Mouse (Mus musculus): Measurements from ENCODE around the gene Zxdc.

The Zxdc gene

DNA sequence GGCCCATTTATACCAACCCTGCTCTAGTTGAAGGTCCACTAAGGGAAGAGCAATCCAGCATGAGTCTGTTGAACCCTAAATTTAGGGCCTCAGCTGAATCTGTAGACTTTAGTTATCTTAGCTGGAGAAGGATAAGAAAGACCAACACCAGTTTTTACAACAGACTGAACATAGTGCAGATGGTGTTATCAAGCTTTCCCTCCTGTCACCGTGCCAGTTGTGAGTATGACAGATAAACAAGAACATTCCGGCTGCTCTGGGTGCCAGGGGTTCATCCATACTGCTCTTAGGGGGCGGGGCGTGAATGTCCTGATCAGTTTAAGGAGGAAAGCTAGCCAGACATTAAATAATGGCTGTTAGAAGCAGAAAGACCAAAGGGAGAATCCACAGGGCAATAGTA, 5.4 kb downstream of the Zxdc start:
- DNase-seq (ENCODE audit: low spot score in 2 of 2) = no peak

DNA sequence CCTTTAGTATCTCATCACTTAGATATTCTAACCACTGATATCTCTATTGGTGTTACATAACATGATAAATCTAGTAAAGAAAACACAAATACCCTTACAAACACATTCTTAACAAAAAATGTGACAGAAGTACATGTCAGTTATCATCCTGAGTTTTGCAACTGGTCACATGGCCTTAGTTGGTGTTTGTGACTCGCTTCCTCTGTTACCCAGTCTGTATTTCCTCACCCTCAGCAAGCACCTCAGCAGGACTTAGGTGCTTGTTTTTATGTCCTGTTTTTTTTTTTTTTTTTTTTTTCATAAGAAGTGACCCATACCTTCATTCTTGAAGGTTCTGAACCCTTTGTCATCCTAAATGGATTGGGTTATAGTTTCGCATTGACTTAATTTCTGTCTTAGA, 8.4 kb downstream of the Zxdc start:
- no peak for DNase-seq (ENCODE audit: low spot score in 2 of 2)

GRCm38 (mm10) chr6:90381465-90381864, 12.2 kb downstream of the Zxdc start:
- DNase-seq (ENCODE audit: low spot score in 2 of 2) = no peak

DNA sequence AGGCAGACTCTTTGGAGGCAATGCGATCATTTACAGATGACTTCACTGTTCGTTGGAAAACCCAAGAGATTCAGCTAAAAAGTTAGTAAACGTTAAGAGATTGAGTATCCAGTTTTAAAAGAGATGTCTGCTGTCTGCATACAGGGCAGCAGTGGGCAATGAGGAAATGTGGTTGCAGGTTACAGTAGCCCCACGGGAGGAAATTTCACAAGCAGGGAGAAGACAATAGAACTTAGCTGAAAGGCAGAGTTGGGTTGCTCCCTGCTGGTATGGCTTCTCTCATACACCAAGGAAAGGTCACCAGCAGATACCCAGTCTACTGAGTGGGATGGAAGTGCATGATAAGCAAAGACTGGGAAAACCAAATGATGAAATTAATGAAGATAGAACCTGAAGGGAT, 21.3 kb downstream of the Zxdc start:
- DNase-seq (ENCODE audit: low spot score in 2 of 2) = no peak

- DNase-seq (ENCODE audit: low spot score in 2 of 2) = no peak
These were observed 24.7 kb downstream of the Zxdc start for GRCm38 (mm10) chr6:90393948-90394347.

GRCm38 (mm10) chr6:90395751-90396150, 26.5 kb downstream of the Zxdc start:
- no peak for DNase-seq (ENCODE audit: low spot score in 2 of 2)

- no peak for DNase-seq (ENCODE audit: low spot score in 2 of 2)
These were observed 28.0 kb downstream of the Zxdc start for GRCm38 (mm10) chr6:90397291-90397690.

- no peak for DNase-seq (ENCODE audit: low spot score in 2 of 2)
These were observed 39.3 kb downstream of the Zxdc start for GRCm38 (mm10) chr6:90408632-90409031.

- DNase-seq (ENCODE audit: low spot score in 2 of 2) = no peak
These were observed 41.7 kb downstream of the Zxdc start for GRCm38 (mm10) chr6:90410972-90411371.

DNA sequence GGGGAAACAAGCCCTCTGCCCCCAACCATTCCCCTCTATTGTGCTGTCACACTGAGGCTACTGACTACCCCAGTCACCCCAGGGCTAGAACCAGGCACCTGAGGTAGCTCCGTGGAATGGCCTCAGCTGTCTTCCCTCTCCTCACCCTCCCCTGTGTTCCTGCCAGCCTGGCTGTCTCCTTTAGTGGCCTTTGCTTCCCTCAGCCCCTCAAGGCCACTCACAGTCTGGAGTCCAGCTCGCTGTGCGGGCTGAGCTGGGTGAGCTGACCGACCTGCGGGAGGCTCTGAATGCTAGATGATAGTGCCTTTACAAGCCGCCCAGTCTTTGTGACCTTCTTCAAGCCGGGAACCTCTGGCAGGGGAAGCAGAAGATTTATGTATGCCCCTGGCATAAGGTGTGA, 42.6 kb downstream of the Zxdc start:
- DNase-seq (ENCODE audit: low spot score in 2 of 2) = no peak

DNA sequence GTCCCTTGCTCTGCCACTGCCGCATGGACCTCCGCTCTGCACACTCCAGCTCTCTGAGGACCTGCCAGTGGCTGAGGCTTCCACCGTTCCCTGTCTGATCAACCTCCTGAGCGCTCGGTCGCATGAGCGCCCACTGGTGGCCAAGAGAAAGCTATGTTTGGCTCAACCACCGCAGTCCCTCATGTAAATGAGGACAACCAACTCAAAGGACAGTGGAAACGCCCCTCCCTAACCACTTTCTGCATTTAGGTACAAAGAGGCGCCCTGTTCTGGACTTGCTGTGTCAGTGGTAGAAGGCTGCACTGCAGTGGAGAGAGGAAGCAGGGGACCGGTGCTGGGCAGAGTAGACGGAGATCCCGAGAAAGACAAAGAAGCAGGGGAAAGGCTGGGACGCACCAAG, 53.3 kb downstream of the Zxdc start:
- DNase-seq (ENCODE audit: low spot score in 2 of 2) = peak; percentile 34 to 52

DNA sequence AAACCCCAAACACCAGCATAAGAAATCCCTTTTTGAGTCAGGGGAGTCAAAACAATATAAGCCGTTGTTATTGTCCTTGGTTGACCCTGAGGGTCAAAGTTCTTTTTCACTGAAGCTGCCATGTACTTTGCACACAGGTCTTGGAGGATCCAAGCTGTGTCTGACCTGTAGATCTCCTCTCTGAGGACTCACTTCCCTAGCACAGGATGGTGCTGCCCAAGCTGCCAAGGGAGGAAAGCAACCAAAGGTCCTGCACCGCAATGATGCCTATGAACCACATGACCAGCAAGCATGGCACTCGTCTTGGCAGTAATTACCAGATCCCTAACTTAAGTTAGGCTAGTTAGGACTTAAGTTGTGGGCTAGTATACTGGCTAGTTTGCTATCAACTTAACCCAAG, 56.1 kb downstream of the Zxdc start:
- DNase-seq (ENCODE audit: low spot score in 2 of 2) = no peak

- no peak for DNase-seq (ENCODE audit: low spot score in 2 of 2)
These were observed 56.7 kb downstream of the Zxdc start for GRCm38 (mm10) chr6:90426003-90426402.

DNA sequence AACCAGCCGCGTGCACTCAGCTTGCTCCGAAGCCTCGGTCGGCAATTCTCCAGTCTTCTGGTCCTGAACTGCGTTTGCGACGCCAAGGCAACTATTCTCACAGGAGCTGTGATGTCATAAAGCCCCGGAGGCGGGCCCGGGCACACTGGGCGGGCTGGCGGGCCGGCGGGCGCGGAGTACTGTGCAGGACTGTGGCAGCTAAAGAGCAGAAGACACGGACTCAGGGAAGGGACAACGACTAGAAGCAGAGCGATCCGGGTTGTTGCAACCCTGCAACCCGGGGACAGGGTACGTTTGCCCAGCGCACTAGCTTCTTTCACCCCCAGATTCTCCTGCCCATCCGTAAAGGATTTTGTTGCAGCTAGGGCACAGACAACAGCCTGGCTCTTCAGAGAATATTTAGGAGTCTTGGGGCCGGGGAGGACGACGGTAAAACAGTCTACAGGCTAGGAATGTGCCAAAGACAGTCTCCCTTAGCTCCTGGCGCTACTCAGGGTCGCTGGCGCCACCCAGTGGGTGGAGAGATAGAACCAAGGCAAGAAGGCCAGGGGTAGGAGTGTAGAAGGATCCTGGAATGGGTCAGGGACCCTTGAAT, 59.2 kb downstream of the Zxdc start, which contains the start of gene Cfap100:
Cfap100 (minus strand) TSS at position 418 of the 595 bp plus-strand sequence.
- DNase-seq (ENCODE audit: low spot score in 2 of 2) = no peak

- no peak for DNase-seq (ENCODE audit: low spot score in 2 of 2)
These were observed 60.6 kb downstream of the Zxdc start for GRCm38 (mm10) chr6:90429911-90430310.

- no peak for DNase-seq (ENCODE audit: low spot score in 2 of 2)
These were observed 62.2 kb downstream of the Zxdc start for GRCm38 (mm10) chr6:90431487-90431886.

GRCm38 (mm10) chr6:90434687-90435086, 65.4 kb downstream of the Zxdc start:
- DNase-seq (ENCODE audit: low spot score in 2 of 2) = no peak

DNA sequence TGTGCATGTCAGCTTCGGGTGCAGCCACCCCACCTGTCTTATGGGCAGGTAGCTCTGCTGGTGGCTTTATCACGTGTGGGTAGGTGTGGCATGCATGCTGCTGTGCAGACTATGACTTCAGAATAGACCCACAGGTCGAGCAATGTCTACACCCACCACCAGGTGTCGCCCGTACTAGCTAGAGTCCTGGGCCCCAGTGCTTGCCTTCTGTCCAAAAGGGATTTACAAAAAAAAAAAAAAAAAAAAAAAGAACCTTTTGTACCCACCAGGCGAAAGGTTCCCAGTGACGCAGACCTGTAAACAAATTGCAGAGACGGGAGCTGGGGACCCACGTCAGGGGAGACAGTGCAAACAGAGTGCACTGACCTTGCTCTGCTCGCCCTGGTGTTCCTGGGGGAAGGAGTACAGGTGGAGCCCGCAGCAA, 65.9 kb downstream of the Zxdc start:
- DNase-seq (ENCODE audit: low spot score in 2 of 2) = peak; percentile 7 to 46

DNA sequence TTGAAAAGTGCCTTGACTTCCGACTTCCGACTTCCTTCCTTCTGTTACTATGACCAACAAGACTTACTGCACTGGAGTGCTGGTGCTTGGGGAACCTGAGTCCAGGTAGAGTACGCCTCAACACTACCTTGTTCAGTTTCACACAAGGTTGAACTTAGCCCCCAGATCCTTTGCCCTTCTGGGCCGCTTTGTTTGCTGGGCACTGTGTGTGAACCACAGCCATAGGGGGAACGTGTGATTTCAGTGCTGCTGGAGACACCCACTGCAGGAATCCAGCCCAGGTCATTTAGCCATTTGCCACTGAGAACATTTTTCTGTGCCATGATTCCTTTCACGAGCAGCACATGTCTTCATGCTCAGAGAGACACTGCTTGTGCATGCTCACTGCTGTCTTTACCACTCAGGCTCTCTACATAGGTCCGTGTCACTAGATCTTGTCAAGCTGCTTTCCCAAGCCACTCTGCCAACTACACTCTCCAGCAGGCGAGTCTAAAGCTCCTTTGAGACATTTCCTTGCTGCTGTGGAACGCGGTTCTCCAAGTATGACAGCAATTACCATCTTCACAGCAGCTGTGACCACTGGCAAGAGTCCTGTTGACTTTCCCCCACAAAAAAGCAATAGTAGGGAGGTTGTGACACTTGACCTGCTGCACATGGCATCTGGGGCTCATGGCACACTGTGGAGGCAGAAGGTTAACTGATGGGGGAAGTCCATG, 67.1 kb downstream of the Zxdc start:
- no peak for DNase-seq (ENCODE audit: low spot score in 2 of 2)

DNA sequence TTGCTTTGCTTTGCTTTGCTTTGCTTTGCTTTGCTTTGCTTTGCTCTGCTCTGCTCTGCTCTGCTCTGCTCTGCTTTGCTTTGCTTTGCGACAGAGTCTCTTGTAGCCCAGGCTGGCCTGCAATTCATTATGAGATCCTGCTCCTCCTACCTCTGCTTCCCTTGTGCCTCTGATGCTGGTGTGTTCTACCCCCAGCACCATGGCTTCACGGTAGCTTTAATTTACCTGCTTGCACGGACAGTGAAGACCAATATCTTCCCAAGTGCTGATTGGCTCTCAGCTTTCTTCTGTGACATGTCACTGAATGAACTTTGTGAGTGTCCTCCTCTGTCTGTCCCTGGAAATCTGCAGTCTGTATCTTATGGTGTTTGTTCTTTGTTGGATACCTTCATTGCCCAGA, 67.7 kb downstream of the Zxdc start:
- DNase-seq (ENCODE audit: low spot score in 2 of 2) = no peak

- DNase-seq (ENCODE audit: low spot score in 2 of 2) = no peak
These were observed 77.6 kb downstream of the Zxdc start for GRCm38 (mm10) chr6:90446883-90447282.

DNA sequence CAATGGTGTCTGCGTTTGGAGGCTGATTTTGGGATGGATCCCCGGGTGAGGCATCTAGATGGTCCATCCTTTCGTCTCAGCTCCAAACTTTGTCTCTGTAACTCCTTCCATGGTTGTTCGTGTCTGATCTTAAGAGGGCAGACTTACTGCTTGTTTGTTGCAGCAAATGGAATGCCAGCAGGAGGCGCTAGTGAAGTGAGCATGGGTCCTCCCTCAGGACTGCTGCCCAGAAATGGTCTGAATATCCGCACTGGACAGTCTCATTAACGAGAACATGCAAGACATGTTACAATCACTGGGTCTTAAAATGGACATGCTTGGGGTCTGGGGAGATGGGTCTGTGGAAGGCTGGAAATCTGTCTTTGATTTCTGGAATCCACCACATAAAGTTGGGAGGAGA, 80.9 kb downstream of the Zxdc start:
- peak in 1 of 2 experiments; percentile 9 for DNase-seq (ENCODE audit: low spot score in 2 of 2)

DNA sequence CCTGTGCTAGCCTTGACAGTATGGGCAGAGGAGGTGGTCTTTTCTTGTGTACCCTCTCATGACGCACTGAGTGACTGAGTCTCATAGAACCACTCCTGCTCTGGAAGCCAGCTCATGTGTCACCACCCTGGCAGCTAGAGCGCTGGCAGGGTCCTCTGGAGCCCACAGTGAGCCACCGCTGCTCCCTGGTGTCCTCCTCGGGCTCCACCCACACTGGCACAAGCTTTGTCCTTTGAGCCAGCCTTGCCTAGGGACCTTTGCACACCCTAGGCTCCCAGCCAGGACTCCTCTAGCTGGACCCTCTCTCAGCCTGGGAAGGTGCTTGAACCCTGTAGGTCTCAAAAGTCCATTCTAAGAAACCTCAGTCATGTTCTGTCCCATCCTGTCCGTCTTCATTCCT, 81.4 kb downstream of the Zxdc start:
- no peak for DNase-seq (ENCODE audit: low spot score in 2 of 2)

DNA sequence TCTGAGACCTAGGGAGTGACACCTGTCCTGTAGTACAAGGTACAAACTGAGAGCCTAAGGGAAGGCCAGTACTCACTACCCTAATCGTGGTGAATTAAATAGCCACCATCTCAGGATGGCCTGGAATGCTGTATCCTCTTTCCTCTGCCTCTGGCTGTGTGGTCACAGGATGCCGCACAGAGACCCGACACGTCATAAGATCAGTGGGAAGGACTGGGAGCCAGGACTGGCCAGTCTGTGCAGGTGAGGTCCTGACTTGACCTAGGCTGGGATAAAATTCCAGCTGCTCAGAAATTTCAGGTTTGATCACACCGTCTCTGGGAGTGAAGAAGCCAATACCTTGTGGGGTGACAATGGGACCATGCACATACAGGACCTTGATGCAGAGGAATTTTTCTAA, 82.2 kb downstream of the Zxdc start:
- no peak for DNase-seq (ENCODE audit: low spot score in 2 of 2)
